Mouse (Mus musculus): ENCODE results near the gene Cdc37.

DNA sequence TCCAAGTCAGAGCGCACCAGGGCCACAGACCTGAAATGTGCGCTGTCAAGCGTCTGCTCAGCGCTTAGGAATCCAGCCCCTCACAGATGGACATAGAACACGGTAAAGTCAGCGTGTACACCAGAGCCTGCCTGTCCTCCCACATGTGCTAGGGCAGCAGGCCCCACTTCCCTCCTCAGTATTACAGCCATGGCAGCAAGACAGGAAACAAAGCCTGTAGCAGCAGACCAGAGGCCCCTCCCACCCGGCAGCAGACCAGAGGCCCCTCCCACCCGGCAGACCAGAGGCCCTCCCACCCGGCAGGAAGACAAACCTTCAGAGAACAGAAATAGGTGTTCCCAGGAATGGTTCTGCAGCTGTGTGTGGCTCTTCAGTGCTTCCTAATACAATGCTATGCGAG, 3.1 kb downstream of the Cdc37 start:
- TF ChIP-seq CTCF (IDR thresholded peaks at IDR 0.05; ENCODE audit: control insufficient read depth, insufficient read depth, insufficient read length): no peak
- TF ChIP-seq USF1 (IDR thresholded peaks at IDR 0.05; ENCODE audit: low read depth): no peak
- TF ChIP-seq MYOD1 (IDR thresholded peaks at IDR 0.05; ENCODE audit: control insufficient read depth, insufficient read length, low read depth): no peak
- no peak for TF ChIP-seq FOSL1 (IDR thresholded peaks at IDR 0.05; ENCODE audit: insufficient read depth, low read length, poor library complexity, severe bottlenecking)
- TF ChIP-seq MAX (IDR thresholded peaks at IDR 0.05): no peak
- TF ChIP-seq MYOG (IDR thresholded peaks at IDR 0.05; ENCODE audit: control insufficient read depth, extremely low read depth, insufficient read length): no peak
- TF ChIP-seq CEBPB (IDR thresholded peaks at IDR 0.05; ENCODE audit: low read depth): no peak
